Mouse (Mus musculus): ENCODE results near the gene Zfp266. TPM values are rescaled to one million over a fixed set of nuclear protein-coding genes. Genes with fewer than 3 reads are reported as not detected.

The Zfp266 gene
- polyA plus RNA-seq, 1 experiment from 2014 or later: 142 TPM

GRCm38 (mm10) chr9:20519949-20520348, 1.3 kb downstream of the Zfp266 start:
- Histone ChIP-seq H3K27ac (no peak overlapping the region), H3K9ac (peak overlapping the region; percentile 49; the same call in 1 of the 2 replicates), H3K27me3 (replicated peaks) (no peaks in the 10 kb centered on the region), H3K9me3 (no peaks in the 10 kb centered on the region), H3K4me1 (peaks cover 13% of the 10 kb centered on the region), H3K36me3 (peaks cover 11% of the 10 kb centered on the region), H3K4me3 (peak overlapping the region; percentile 55), H3K4me2 (replicated peaks) (peak overlapping the region; percentile 80)
- no peak for ATAC-seq (ENCODE audit: low FRiP score, low read depth)
- 15% methylated on average over 4 of the region's 4 CpGs for WGBS

GRCm38 (mm10) chr9:20518708-20519107, 2.5 kb downstream of the Zfp266 start:
- 92% methylated on average over 4 of the region's 4 CpGs for WGBS
- H3K9me3 ChIP-seq: no peaks in the 10 kb centered on the region
- H3K36me3 ChIP-seq: peaks cover 17% of the 10 kb centered on the region
- no peaks in the 10 kb centered on the region for H3K27me3 ChIP-seq (replicated peaks)
- H3K27ac ChIP-seq: no peak overlapping the region
- H3K4me2 ChIP-seq (replicated peaks): peak overlapping the region; percentile 80
- no peak overlapping the region for H3K9ac ChIP-seq
- H3K4me1 ChIP-seq: peaks cover 17% of the 10 kb centered on the region
- ATAC-seq (ENCODE audit: low FRiP score, low read depth): no peak
- no peak overlapping the region for H3K4me3 ChIP-seq

- 100% methylated on average over 1 of the region's 1 CpGs for WGBS
- peaks cover 17% of the 10 kb centered on the region for H3K4me1 ChIP-seq
- H3K36me3 ChIP-seq: peaks cover 21% of the 10 kb centered on the region
- ATAC-seq (ENCODE audit: low FRiP score, low read depth): no peak
- no peak overlapping the region for H3K9ac ChIP-seq
- no peak overlapping the region for H3K27ac ChIP-seq
- H3K4me3 ChIP-seq: no peak overlapping the region
- no peaks in the 10 kb centered on the region for H3K9me3 ChIP-seq
- H3K27me3 ChIP-seq (replicated peaks): no peaks in the 10 kb centered on the region
- H3K4me2 ChIP-seq (replicated peaks): no peak overlapping the region
Observed at GRCm38 (mm10) chr9:20517727-20518126, 3.5 kb downstream of the Zfp266 start.

- no peaks in the 10 kb centered on the region for H3K9me3 ChIP-seq
- peaks cover 11% of the 10 kb centered on the region for H3K4me1 ChIP-seq
- no peak for ATAC-seq (ENCODE audit: low FRiP score, low read depth)
Observed at GRCm38 (mm10) chr9:20514016-20514415, 7.2 kb downstream of the Zfp266 start.

DNA sequence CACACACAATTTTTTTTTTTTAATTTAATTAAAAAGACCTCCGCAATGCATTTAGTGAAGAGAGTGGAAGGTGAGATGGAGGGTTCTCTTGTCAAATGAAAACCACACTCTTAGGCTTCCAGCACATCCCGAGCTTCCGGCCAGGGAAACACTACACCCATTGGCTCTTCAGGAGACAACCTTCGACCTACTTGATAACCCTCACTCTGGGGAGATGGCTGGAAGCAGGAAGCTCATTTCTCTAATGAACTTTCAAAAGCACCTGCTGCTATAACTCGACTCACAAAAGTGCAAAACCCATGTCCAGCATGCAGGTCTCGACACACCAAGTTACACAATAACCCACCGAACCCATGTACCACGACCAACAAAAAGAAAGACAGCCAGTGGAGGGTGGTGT, 8.5 kb downstream of the Zfp266 start:
- Histone ChIP-seq H3K27me3 (replicated peaks) (no peaks in the 10 kb centered on the region), H3K9me3 (no peaks in the 10 kb centered on the region), H3K4me2 (replicated peaks) (no peak overlapping the region), H3K9ac (no peak overlapping the region), H3K36me3 (peaks cover 34% of the 10 kb centered on the region), H3K27ac (no peak overlapping the region), H3K4me3 (no peak overlapping the region), H3K4me1 (peaks cover 3% of the 10 kb centered on the region)
- 93% methylated on average over 8 of the region's 8 CpGs for WGBS
- no peak for ATAC-seq (ENCODE audit: low FRiP score, low read depth)

More at GRCm38 (mm10) chr9:20514016-20514415, 7.2 kb downstream of the Zfp266 start:
- WGBS: 92% methylated on average over 3 of the region's 3 CpGs
- Histone ChIP-seq H3K9ac (no peak overlapping the region), H3K4me2 (replicated peaks) (no peak overlapping the region), H3K27ac (no peak overlapping the region), H3K4me3 (no peak overlapping the region), H3K27me3 (replicated peaks) (no peaks in the 10 kb centered on the region), H3K36me3 (peaks cover 34% of the 10 kb centered on the region)

- Histone ChIP-seq H3K27ac (no peak overlapping the region), H3K36me3 (peaks cover 42% of the 10 kb centered on the region), H3K9me3 (no peaks in the 10 kb centered on the region), H3K4me3 (no peak overlapping the region), H3K4me2 (replicated peaks) (no peak overlapping the region), H3K4me1 (peaks cover 3% of the 10 kb centered on the region), H3K27me3 (replicated peaks) (no peaks in the 10 kb centered on the region), H3K9ac (no peak overlapping the region)
- no peak for ATAC-seq (ENCODE audit: low FRiP score, low read depth)
- 90% methylated on average over 4 of the region's 4 CpGs for WGBS
Observed at GRCm38 (mm10) chr9:20511645-20512044, 9.6 kb downstream of the Zfp266 start.

- H3K4me1 ChIP-seq: peaks cover 3% of the 10 kb centered on the region
- no peak overlapping the region for H3K27ac ChIP-seq
- peaks cover 47% of the 10 kb centered on the region for H3K36me3 ChIP-seq
- no peaks in the 10 kb centered on the region for H3K27me3 ChIP-seq (replicated peaks)
- WGBS: 67% methylated on average over 1 of the region's 1 CpGs
- ATAC-seq (ENCODE audit: low FRiP score, low read depth): no peak
- no peaks in the 10 kb centered on the region for H3K9me3 ChIP-seq
- no peak overlapping the region for H3K4me3 ChIP-seq
- H3K4me2 ChIP-seq (replicated peaks): no peak overlapping the region
- H3K9ac ChIP-seq: no peak overlapping the region
Observed at GRCm38 (mm10) chr9:20510346-20510745, 10.9 kb downstream of the Zfp266 start.

DNA sequence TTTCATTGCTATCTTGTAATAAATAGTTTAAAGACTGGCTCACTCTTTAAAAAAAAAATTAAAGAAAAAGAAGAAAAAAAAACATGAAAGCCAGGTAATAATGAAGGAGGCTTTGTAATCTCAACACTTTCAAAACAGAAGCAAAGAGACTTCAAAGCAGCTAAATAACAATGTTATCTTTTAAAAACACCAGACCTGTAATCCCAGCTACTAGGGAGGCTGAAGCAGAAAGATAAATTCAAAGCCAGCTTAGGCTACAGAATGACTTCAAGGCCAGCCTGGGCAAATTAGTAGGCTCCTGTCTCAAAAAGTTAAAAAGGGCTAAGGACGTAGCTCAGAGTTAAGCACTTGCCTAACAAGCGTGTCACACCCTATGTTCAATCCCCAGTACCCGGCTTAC, 11.5 kb downstream of the Zfp266 start:
- H3K4me2 ChIP-seq (replicated peaks): no peak overlapping the region
- H3K4me3 ChIP-seq: no peak overlapping the region
- peaks cover 48% of the 10 kb centered on the region for H3K36me3 ChIP-seq
- H3K27ac ChIP-seq: no peak overlapping the region
- H3K9ac ChIP-seq: no peak overlapping the region
- H3K27me3 ChIP-seq (replicated peaks): no peaks in the 10 kb centered on the region
- H3K4me1 ChIP-seq: peaks cover 3% of the 10 kb centered on the region
- WGBS: 78% methylated on average over 3 of the region's 3 CpGs
- no peaks in the 10 kb centered on the region for H3K9me3 ChIP-seq
- ATAC-seq (ENCODE audit: low FRiP score, low read depth): no peak

- Histone ChIP-seq H3K27me3 (replicated peaks) (no peaks in the 10 kb centered on the region), H3K4me3 (no peak overlapping the region), H3K4me2 (replicated peaks) (no peak overlapping the region), H3K27ac (no peak overlapping the region), H3K4me1 (no peaks in the 10 kb centered on the region), H3K9me3 (no peaks in the 10 kb centered on the region), H3K9ac (no peak overlapping the region), H3K36me3 (peaks cover 74% of the 10 kb centered on the region)
- no peak for ATAC-seq (ENCODE audit: low FRiP score, low read depth)
- 93% methylated on average over 5 of the region's 5 CpGs for WGBS
Observed at GRCm38 (mm10) chr9:20504801-20505200, 16.4 kb downstream of the Zfp266 start.

DNA sequence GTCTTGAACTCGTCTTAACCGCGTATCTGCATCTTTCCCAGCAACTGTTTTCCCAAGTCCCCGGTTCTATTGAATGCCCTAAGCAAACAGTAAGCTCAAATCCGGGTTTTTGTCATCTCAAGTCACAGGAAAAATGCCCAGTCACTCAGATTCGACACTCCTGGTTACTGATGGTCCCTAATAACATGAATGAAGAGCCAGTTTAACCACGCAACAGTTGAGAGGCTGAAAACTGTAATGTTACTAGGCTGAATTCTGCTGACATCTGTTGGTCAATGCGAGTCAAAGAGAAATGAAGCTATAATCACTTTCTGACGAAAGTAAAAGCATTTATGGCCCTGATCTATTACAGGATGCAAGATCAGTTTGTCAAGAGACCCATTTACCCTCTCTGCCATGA, 27.9 kb downstream of the Zfp266 start:
- Histone ChIP-seq H3K27ac (peak overlapping the region; percentile 75), H3K4me3 (peak overlapping the region; percentile 70), H3K27me3 (replicated peaks) (no peaks in the 10 kb centered on the region), H3K9ac (peak overlapping the region; percentile 76), H3K4me1 (peaks cover 26% of the 10 kb centered on the region; the same call in 1 of the 2 replicates), H3K36me3 (peaks cover 26% of the 10 kb centered on the region), H3K4me2 (replicated peaks) (peak overlapping the region; percentile 82), H3K9me3 (no peaks in the 10 kb centered on the region)
- WGBS: 8% methylated on average over 9 of the region's 9 CpGs
- ATAC-seq (ENCODE audit: low FRiP score, low read depth): no peak

- H3K4me3 ChIP-seq: peak within 1 kb of the TSS; percentile 70
- peaks cover 20% of the 10 kb centered on the region for H3K36me3 ChIP-seq
- peaks cover 26% of the 10 kb centered on the region; the same call in 1 of the 2 replicates for H3K4me1 ChIP-seq
- H3K27me3 ChIP-seq (replicated peaks): no peaks in the 10 kb centered on the region
- peak; percentile 95 for ATAC-seq (ENCODE audit: low FRiP score, low read depth)
- H3K9me3 ChIP-seq: no peaks in the 10 kb centered on the region
- peak within 1 kb of the TSS; percentile 75 for H3K27ac ChIP-seq
- peak within 1 kb of the TSS; percentile 76 for H3K9ac ChIP-seq
- 2% methylated on average over 40 of the region's 40 CpGs for WGBS
- H3K4me2 ChIP-seq (replicated peaks): peak within 1 kb of the TSS; percentile 82
Observed at GRCm38 (mm10) chr9:20492527-20493233, 28.5 kb downstream of the Zfp266 start, which contains the start of gene Zfp426. TSS of gene Zfp426 (minus strand) at chr9:20492746.

- ATAC-seq (ENCODE audit: low FRiP score, low read depth): no peak
- Histone ChIP-seq H3K36me3 (peaks cover 17% of the 10 kb centered on the region), H3K4me2 (replicated peaks) (peak overlapping the region; percentile 82), H3K9ac (peak overlapping the region; percentile 76), H3K9me3 (no peaks in the 10 kb centered on the region), H3K27ac (peak overlapping the region; percentile 75), H3K27me3 (replicated peaks) (no peaks in the 10 kb centered on the region), H3K4me3 (peak overlapping the region; percentile 70), H3K4me1 (peaks cover 26% of the 10 kb centered on the region; the same call in 1 of the 2 replicates)
- WGBS: 13% methylated on average over 20 of the region's 20 CpGs
Observed at GRCm38 (mm10) chr9:20491858-20492526, 29.2 kb downstream of the Zfp266 start.
